Mouse (Mus musculus): ENCODE measurements at regions not wholly inside any gene's neighbourhood (a gene's known extent, or its start where the extent isn't known, plus 50 kb on each side); places are given as distances from the start of the nearest gene placed in this dataset.

DNA sequence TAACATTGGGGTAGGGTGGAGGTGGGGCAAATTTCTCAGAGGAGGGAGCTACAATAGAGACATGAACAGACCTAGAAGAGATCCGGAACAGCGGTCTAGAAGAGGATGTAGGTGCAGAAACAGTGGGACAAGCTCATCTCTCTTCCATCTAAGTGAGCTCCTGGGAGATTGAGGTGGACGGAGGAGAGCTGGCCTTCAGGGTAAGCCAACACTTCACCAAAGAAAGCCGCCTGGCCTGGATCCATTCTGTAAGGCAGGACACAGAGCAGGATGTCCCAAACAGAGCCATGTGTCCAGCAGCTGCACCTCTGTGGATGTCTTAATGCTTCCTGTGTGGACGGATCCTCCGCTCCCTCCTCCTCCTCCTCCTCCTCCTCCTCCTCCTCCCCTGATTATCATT is 173.0 kb downstream of the Rab11fip4 start:
- H3K9me3 ChIP-seq (ENCODE audit: control insufficient read depth, low read length) = peaks cover under 1% of the 10 kb centered on the region; the same call in 1 of the 2 replicates
- ATAC-seq (ENCODE audit: insufficient number of reproducible peaks, insufficient read depth, low FRiP score, low read depth) = no peak
- H3K4me3 ChIP-seq (ENCODE audit: control insufficient read depth in 1 of 2, insufficient read depth in 1 of 2, low read depth in 1 of 2, low read length in 2 of 2) = no peak overlapping the region
- no peaks in the 10 kb centered on the region for H3K27me3 ChIP-seq (ENCODE audit: control insufficient read depth, insufficient read depth, low read length)
- no peak overlapping the region for H3K4me2 ChIP-seq (ENCODE audit: low read length)
- H3K4me1 ChIP-seq (ENCODE audit: control insufficient read depth in 2 of 2, insufficient read depth in 2 of 2, low read length in 2 of 2) = no peaks in the 10 kb centered on the region
- H3K36me3 ChIP-seq (ENCODE audit: control insufficient read depth, insufficient read depth, low read length) = no peaks in the 10 kb centered on the region
- H3K9ac ChIP-seq (ENCODE audit: low read length) = no peak overlapping the region
- H3K27ac ChIP-seq (replicated peaks in 1 of 2; ENCODE audit: control insufficient read depth in 1 of 2, insufficient read depth in 1 of 2, low read depth in 2 of 2, low read length in 2 of 2) = no peak overlapping the region
- 79% methylated on average over 6 of the region's 6 CpGs for WGBS

- Histone ChIP-seq H3K4me1 (ENCODE audit: control insufficient read depth in 2 of 2, insufficient read depth in 2 of 2, low read length in 2 of 2) (no peaks in the 10 kb centered on the region), H3K27me3 (ENCODE audit: control insufficient read depth, insufficient read depth, low read length) (no peaks in the 10 kb centered on the region), H3K36me3 (ENCODE audit: control insufficient read depth, insufficient read depth, low read length) (no peaks in the 10 kb centered on the region), H3K4me3 (ENCODE audit: control insufficient read depth in 1 of 2, insufficient read depth in 1 of 2, low read depth in 1 of 2, low read length in 2 of 2) (no peak overlapping the region), H3K27ac (replicated peaks in 1 of 2; ENCODE audit: control insufficient read depth in 1 of 2, insufficient read depth in 1 of 2, low read depth in 2 of 2, low read length in 2 of 2) (no peak overlapping the region), H3K9me3 (ENCODE audit: control insufficient read depth, low read length) (no peaks in the 10 kb centered on the region), H3K9ac (ENCODE audit: low read length) (no peak overlapping the region), H3K4me2 (ENCODE audit: low read length) (no peak overlapping the region)
- ATAC-seq (ENCODE audit: insufficient number of reproducible peaks, insufficient read depth, low FRiP score, low read depth) = no peak
- WGBS = 92% methylated on average over 2 of the region's 2 CpGs
Measured at GRCm38 (mm10) chr11:79762654-79763053, 171.6 kb downstream of the Rab11fip4 start.

DNA sequence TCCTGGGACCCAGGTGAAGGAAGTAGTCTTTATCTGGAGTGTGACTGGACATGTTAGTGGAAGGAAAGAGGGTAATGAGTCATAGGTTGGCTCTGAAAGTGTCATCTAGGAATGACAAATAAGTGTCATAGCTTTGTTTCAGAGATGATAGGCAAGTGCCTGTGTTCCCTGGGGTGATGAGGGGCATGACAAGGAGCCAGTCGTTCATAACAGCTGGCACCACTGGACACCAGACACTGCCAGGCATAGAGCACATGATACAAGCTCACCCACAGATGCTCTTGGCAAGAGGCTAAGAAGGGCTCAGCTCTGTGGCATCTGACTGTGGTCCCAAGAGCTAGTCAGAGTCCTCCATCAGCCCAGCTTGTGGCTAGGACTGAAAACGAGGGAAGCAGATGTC is 171.0 kb downstream of the Rab11fip4 start:
- WGBS = 38% methylated on average over 2 of the region's 2 CpGs
- H3K27ac ChIP-seq (replicated peaks in 1 of 2; ENCODE audit: control insufficient read depth in 1 of 2, insufficient read depth in 1 of 2, low read depth in 2 of 2, low read length in 2 of 2) = no peak overlapping the region
- H3K36me3 ChIP-seq (ENCODE audit: control insufficient read depth, insufficient read depth, low read length) = no peaks in the 10 kb centered on the region
- no peak overlapping the region for H3K4me2 ChIP-seq (ENCODE audit: low read length)
- no peaks in the 10 kb centered on the region for H3K4me1 ChIP-seq (ENCODE audit: control insufficient read depth in 2 of 2, insufficient read depth in 2 of 2, low read length in 2 of 2)
- H3K4me3 ChIP-seq (ENCODE audit: control insufficient read depth in 1 of 2, insufficient read depth in 1 of 2, low read depth in 1 of 2, low read length in 2 of 2) = no peak overlapping the region
- ATAC-seq (ENCODE audit: insufficient number of reproducible peaks, insufficient read depth, low FRiP score, low read depth) = no peak
- no peaks in the 10 kb centered on the region for H3K9me3 ChIP-seq (ENCODE audit: control insufficient read depth, low read length)
- no peaks in the 10 kb centered on the region for H3K27me3 ChIP-seq (ENCODE audit: control insufficient read depth, insufficient read depth, low read length)
- no peak overlapping the region for H3K9ac ChIP-seq (ENCODE audit: low read length)

DNA sequence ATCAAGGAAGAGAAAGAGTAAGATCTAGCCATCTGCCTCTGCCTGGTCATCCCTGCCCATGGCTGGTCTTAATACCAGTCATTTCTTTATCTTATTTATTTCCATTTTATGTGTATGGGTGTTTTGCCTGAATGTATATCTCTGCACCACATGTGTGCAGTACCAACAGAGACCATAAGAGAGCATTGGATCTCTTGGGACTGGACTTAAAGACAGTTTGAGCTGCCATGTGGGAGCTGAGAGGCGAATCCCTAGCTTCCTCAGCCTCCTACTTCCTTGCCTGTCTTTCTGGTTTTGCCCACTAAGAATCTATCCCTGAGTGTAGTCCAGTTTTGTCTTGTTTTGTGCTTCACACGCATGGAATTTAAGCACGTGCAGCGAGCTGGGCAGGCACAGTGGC is 169.5 kb downstream of the Rab11fip4 start:
- 89% methylated on average over 4 of the region's 4 CpGs for WGBS
- no peak overlapping the region for H3K9ac ChIP-seq (ENCODE audit: low read length)
- no peak overlapping the region for H3K4me3 ChIP-seq (ENCODE audit: control insufficient read depth in 1 of 2, insufficient read depth in 1 of 2, low read depth in 1 of 2, low read length in 2 of 2)
- ATAC-seq (ENCODE audit: insufficient number of reproducible peaks, insufficient read depth, low FRiP score, low read depth) = no peak
- H3K36me3 ChIP-seq (ENCODE audit: control insufficient read depth, insufficient read depth, low read length) = no peaks in the 10 kb centered on the region
- no peaks in the 10 kb centered on the region for H3K9me3 ChIP-seq (ENCODE audit: control insufficient read depth, low read length)
- no peaks in the 10 kb centered on the region for H3K4me1 ChIP-seq (ENCODE audit: control insufficient read depth in 2 of 2, insufficient read depth in 2 of 2, low read length in 2 of 2)
- H3K4me2 ChIP-seq (ENCODE audit: low read length) = no peak overlapping the region
- no peak overlapping the region for H3K27ac ChIP-seq (replicated peaks in 1 of 2; ENCODE audit: control insufficient read depth in 1 of 2, insufficient read depth in 1 of 2, low read depth in 2 of 2, low read length in 2 of 2)
- H3K27me3 ChIP-seq (ENCODE audit: control insufficient read depth, insufficient read depth, low read length) = no peaks in the 10 kb centered on the region

GRCm38 (mm10) chr11:79758281-79758680 is 167.3 kb downstream of the Rab11fip4 start:
- no peak for ATAC-seq (ENCODE audit: insufficient number of reproducible peaks, insufficient read depth, low FRiP score, low read depth)
- H3K36me3 ChIP-seq (ENCODE audit: control insufficient read depth, insufficient read depth, low read length) = no peaks in the 10 kb centered on the region
- H3K27me3 ChIP-seq (ENCODE audit: control insufficient read depth, insufficient read depth, low read length) = no peaks in the 10 kb centered on the region
- no peak overlapping the region for H3K27ac ChIP-seq (replicated peaks in 1 of 2; ENCODE audit: control insufficient read depth in 1 of 2, insufficient read depth in 1 of 2, low read depth in 2 of 2, low read length in 2 of 2)
- H3K9me3 ChIP-seq (ENCODE audit: control insufficient read depth, low read length) = no peaks in the 10 kb centered on the region
- H3K4me3 ChIP-seq (ENCODE audit: control insufficient read depth in 1 of 2, insufficient read depth in 1 of 2, low read depth in 1 of 2, low read length in 2 of 2) = no peak overlapping the region
- H3K4me1 ChIP-seq (ENCODE audit: control insufficient read depth in 2 of 2, insufficient read depth in 2 of 2, low read length in 2 of 2) = no peaks in the 10 kb centered on the region
- H3K9ac ChIP-seq (ENCODE audit: low read length) = no peak overlapping the region
- WGBS = 90% methylated on average over 3 of the region's 3 CpGs
- no peak overlapping the region for H3K4me2 ChIP-seq (ENCODE audit: low read length)

DNA sequence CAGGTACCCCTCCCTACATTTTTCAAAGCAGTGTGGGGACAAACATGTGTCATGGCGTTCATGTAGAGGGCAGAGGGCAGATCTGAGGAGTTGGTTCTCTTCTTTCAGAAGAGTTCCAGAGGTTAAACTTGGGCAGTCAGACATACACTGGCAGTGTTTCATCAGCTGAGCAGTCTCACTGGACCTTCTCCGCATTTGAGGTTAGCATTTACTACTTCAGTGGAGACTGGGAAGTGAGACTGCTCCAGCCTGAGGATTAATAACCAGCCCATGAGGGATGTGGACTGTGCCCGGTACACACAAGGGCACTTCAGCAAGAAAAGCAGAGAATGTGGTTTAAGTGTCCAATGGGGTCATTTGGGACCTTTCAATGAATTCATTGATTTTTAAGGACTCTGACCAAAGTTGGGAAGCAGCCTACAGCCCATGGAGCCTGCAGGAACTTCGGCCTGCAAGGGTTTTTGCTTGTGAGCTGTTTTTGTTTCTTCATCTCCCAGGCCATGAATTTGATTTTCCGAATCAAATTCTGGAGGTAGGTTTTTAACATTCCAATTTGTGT is 166.6 kb downstream of the Rab11fip4 start:
- Histone ChIP-seq H3K4me1 (ENCODE audit: control insufficient read depth in 2 of 2, insufficient read depth in 2 of 2, low read length in 2 of 2) (peaks cover 2 to 3% of the 10 kb centered on the region in 2 experiments; a peak in 2 of 4 replicates), H3K9me3 (ENCODE audit: control insufficient read depth, low read length) (no peaks in the 10 kb centered on the region), H3K4me3 (ENCODE audit: control insufficient read depth in 1 of 2, insufficient read depth in 1 of 2, low read depth in 1 of 2, low read length in 2 of 2) (no peak overlapping the region), H3K27me3 (ENCODE audit: control insufficient read depth, insufficient read depth, low read length) (no peaks in the 10 kb centered on the region), H3K9ac (ENCODE audit: low read length) (no peak overlapping the region), H3K4me2 (ENCODE audit: low read length) (no peak overlapping the region), H3K36me3 (ENCODE audit: control insufficient read depth, insufficient read depth, low read length) (no peaks in the 10 kb centered on the region), H3K27ac (replicated peaks in 1 of 2; ENCODE audit: control insufficient read depth in 1 of 2, insufficient read depth in 1 of 2, low read depth in 2 of 2, low read length in 2 of 2) (no peak overlapping the region)
- no peak for ATAC-seq (ENCODE audit: insufficient number of reproducible peaks, insufficient read depth, low FRiP score, low read depth)
- 85% methylated on average over 5 of the region's 5 CpGs for WGBS

DNA sequence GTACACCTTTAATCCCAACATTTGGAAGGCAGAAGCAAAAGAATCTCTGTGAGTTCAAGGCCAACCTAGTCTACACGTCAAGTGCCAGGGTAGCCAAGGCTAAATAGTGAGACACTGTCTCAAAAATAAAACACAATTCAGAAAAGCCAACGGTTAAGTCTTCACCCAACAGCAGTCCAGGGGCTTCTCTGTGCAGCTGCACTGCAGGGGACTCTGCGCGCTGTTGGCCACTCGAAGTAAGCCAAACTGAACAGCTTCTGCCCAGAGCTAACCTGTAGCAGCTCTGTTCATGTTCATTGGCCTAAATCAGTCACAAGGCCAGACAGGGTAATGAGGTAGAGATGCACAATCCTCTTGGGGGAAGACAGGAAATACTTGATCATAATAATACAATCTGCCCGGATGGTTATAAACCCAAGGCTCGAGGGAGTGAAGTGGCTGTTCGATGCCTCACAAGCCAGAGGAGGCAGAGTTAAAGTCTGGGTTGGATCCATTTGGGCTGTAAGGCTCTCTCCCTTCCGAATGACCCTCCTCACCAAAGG is 165.4 kb downstream of the Rab11fip4 start:
- no peaks in the 10 kb centered on the region for H3K36me3 ChIP-seq (ENCODE audit: control insufficient read depth, insufficient read depth, low read length)
- no peak overlapping the region for H3K9ac ChIP-seq (ENCODE audit: low read length)
- H3K4me3 ChIP-seq (ENCODE audit: control insufficient read depth in 1 of 2, insufficient read depth in 1 of 2, low read depth in 1 of 2, low read length in 2 of 2) = no peak overlapping the region
- no peaks in the 10 kb centered on the region for H3K9me3 ChIP-seq (ENCODE audit: control insufficient read depth, low read length)
- no peaks in the 10 kb centered on the region for H3K27me3 ChIP-seq (ENCODE audit: control insufficient read depth, insufficient read depth, low read length)
- no peak overlapping the region for H3K4me2 ChIP-seq (ENCODE audit: low read length)
- WGBS = 88% methylated on average over 9 of the region's 9 CpGs
- H3K27ac ChIP-seq (replicated peaks in 1 of 2; ENCODE audit: control insufficient read depth in 1 of 2, insufficient read depth in 1 of 2, low read depth in 2 of 2, low read length in 2 of 2) = no peak overlapping the region
- H3K4me1 ChIP-seq (ENCODE audit: control insufficient read depth in 2 of 2, insufficient read depth in 2 of 2, low read length in 2 of 2) = peaks cover 3 to 7% of the 10 kb centered on the region in 2 experiments; a peak in 2 of 4 replicates
- ATAC-seq (ENCODE audit: insufficient number of reproducible peaks, insufficient read depth, low FRiP score, low read depth) = no peak

GRCm38 (mm10) chr11:79753491-79753890 is 162.5 kb downstream of the Rab11fip4 start:
- Histone ChIP-seq H3K9ac (ENCODE audit: low read length) (no peak overlapping the region), H3K4me3 (ENCODE audit: control insufficient read depth in 1 of 2, insufficient read depth in 1 of 2, low read depth in 1 of 2, low read length in 2 of 2) (no peak overlapping the region), H3K36me3 (ENCODE audit: control insufficient read depth, insufficient read depth, low read length) (no peaks in the 10 kb centered on the region), H3K4me2 (ENCODE audit: low read length) (no peak overlapping the region), H3K27me3 (ENCODE audit: control insufficient read depth, insufficient read depth, low read length) (no peaks in the 10 kb centered on the region), H3K4me1 (ENCODE audit: control insufficient read depth in 2 of 2, insufficient read depth in 2 of 2, low read length in 2 of 2) (peaks cover 3 to 11% of the 10 kb centered on the region in 2 experiments; a peak in 3 of 4 replicates), H3K27ac (replicated peaks in 1 of 2; ENCODE audit: control insufficient read depth in 1 of 2, insufficient read depth in 1 of 2, low read depth in 2 of 2, low read length in 2 of 2) (no peak overlapping the region), H3K9me3 (ENCODE audit: control insufficient read depth, low read length) (0 out of 2 replicates have a peak, but pooled peaks cover 2% of the 10 kb centered on the region)
- ATAC-seq (ENCODE audit: insufficient number of reproducible peaks, insufficient read depth, low FRiP score, low read depth) = no peak
- WGBS = 76% methylated on average over 2 of the region's 2 CpGs

Measured in heart, embryonic 14.5 days (tissue).